Mouse (Mus musculus): ENCODE results near the gene Zfp689. TPM values are rescaled to one million over a fixed set of nuclear protein-coding genes. Genes with fewer than 3 reads are reported as not detected.

Gene Zfp689
- total and polyA plus RNA-seq, 2 experiments from 2014 or later: 9.0 to 11.5 TPM

GRCm38 (mm10) chr7:127476336-127476735 lies 27.4 kb upstream of the Zfp689 start:
- Histone ChIP-seq H3K27ac (ENCODE audit: low read depth, low read length) (no peak overlapping the region), H3K4me3 (ENCODE audit: low read depth, low read length) (no peak overlapping the region), H3K4me1 (ENCODE audit: insufficient read depth) (peaks cover 19% of the 10 kb centered on the region), H3K27me3 (ENCODE audit: insufficient read depth, low read length) (no peaks in the 10 kb centered on the region), H3K9me3 (ENCODE audit: low read length) (no peaks in the 10 kb centered on the region), H3K9ac (no peak overlapping the region), H3K36me3 (ENCODE audit: insufficient read depth) (peaks cover 32% of the 10 kb centered on the region), H3K4me2 (ENCODE audit: low read depth) (no peak overlapping the region)
- WGBS: 95% methylated on average over 11 of the region's 11 CpGs
- no peak for DNase-seq
- TF ChIP-seq CTCF (IDR thresholded peaks at IDR 0.05; ENCODE audit: low read depth): no peak
- ATAC-seq: no peak

- H3K27ac ChIP-seq (ENCODE audit: low read depth, low read length): no peak overlapping the region
Measured at GRCm38 (mm10) chr7:127475186-127475740, 26.3 kb upstream of the Zfp689 start.

GRCm38 (mm10) chr7:127474378-127475070 lies 25.6 kb upstream of the Zfp689 start:
- Histone ChIP-seq H3K36me3 (ENCODE audit: insufficient read depth) (peaks cover 32% of the 10 kb centered on the region), H3K27ac (ENCODE audit: low read depth, low read length) (no peak overlapping the region), H3K4me2 (ENCODE audit: low read depth) (no peak overlapping the region), H3K9ac (no peak overlapping the region), H3K9me3 (ENCODE audit: low read length) (no peaks in the 10 kb centered on the region), H3K4me1 (ENCODE audit: insufficient read depth) (peaks cover 17% of the 10 kb centered on the region), H3K27me3 (ENCODE audit: insufficient read depth, low read length) (no peaks in the 10 kb centered on the region), H3K4me3 (ENCODE audit: low read depth, low read length) (no peak overlapping the region)
- no peak for ATAC-seq
- no peak for TF ChIP-seq CTCF (IDR thresholded peaks at IDR 0.05; ENCODE audit: low read depth)
- DNase-seq: no peak
- 63% methylated on average over 6 of the region's 6 CpGs for WGBS

More at GRCm38 (mm10) chr7:127475186-127475740, 26.3 kb upstream of the Zfp689 start:
- Histone ChIP-seq H3K9ac (no peak overlapping the region), H3K4me3 (ENCODE audit: low read depth, low read length) (no peak overlapping the region), H3K36me3 (ENCODE audit: insufficient read depth) (peaks cover 32% of the 10 kb centered on the region), H3K27me3 (ENCODE audit: insufficient read depth, low read length) (no peaks in the 10 kb centered on the region), H3K4me1 (ENCODE audit: insufficient read depth) (peaks cover 17% of the 10 kb centered on the region), H3K4me2 (ENCODE audit: low read depth) (no peak overlapping the region), H3K9me3 (ENCODE audit: low read length) (no peaks in the 10 kb centered on the region)
- no peak for DNase-seq
- no peak for TF ChIP-seq CTCF (IDR thresholded peaks at IDR 0.05; ENCODE audit: low read depth)
- WGBS: 93% methylated on average over 11 of the region's 11 CpGs
- ATAC-seq: no peak

DNA sequence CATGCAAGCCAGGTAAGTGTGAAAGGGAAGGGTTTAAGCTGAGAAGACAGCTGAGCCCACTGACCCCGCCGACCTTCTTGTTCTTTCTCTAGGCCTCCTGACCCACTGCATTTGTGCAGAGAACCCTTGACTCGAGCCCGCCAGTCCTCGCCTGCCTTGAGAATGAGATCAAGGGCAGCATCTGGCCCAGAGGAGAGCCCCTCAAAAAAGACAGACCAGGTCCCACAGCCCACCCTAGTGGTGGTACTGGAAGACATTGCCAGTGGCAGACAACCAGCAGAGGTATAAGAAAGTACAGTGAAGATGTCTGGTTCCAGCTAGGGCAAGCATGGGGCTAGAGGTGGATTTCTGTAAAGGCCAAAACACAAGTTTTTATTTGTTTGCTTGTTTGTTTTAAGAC lies 24.7 kb upstream of the Zfp689 start:
- DNase-seq (no peak), ATAC-seq (no peak)
- 76% methylated on average over 5 of the region's 5 CpGs for WGBS
- peak; percentile 48 for TF ChIP-seq CTCF (IDR thresholded peaks at IDR 0.05; ENCODE audit: low read depth)
- Histone ChIP-seq H3K4me2 (ENCODE audit: low read depth) (no peak overlapping the region), H3K9ac (no peak overlapping the region), H3K36me3 (ENCODE audit: insufficient read depth) (peaks cover 32% of the 10 kb centered on the region), H3K27ac (ENCODE audit: low read depth, low read length) (no peak overlapping the region), H3K9me3 (ENCODE audit: low read length) (no peaks in the 10 kb centered on the region), H3K4me1 (ENCODE audit: insufficient read depth) (peaks cover 17% of the 10 kb centered on the region), H3K27me3 (ENCODE audit: insufficient read depth, low read length) (no peaks in the 10 kb centered on the region), H3K4me3 (ENCODE audit: low read depth, low read length) (no peak overlapping the region)

DNA sequence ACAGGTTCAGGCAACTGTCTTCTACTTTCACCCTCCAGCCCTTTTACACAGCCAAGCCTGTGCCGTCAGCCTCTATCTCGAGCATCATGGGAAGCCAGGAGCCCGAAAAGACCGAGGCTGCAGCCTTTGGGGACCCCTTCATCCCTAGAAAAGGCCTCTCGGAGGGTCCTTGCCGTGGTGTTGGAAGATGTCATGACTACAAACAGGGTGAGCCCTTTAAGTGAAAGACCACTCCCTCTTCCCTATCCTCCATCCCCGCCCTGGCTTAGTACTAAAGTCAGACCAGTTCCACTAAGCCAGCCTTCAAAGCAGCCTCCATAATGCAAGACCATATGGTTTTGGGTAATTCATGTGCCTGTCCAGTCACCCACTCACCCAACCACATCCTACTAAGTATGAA lies 23.1 kb upstream of the Zfp689 start:
- ATAC-seq (no peak), DNase-seq (peak; percentile 40)
- H3K27me3 ChIP-seq (ENCODE audit: insufficient read depth, low read length): no peaks in the 10 kb centered on the region
- peaks cover 14% of the 10 kb centered on the region for H3K4me1 ChIP-seq (ENCODE audit: insufficient read depth)
- peaks cover 32% of the 10 kb centered on the region for H3K36me3 ChIP-seq (ENCODE audit: insufficient read depth)
- H3K9me3 ChIP-seq (ENCODE audit: low read length): no peaks in the 10 kb centered on the region
- TF ChIP-seq CTCF (IDR thresholded peaks at IDR 0.05; ENCODE audit: low read depth): no peak
- H3K9ac ChIP-seq: peak overlapping the region; percentile 82
- H3K27ac ChIP-seq (ENCODE audit: low read depth, low read length): peak overlapping the region; percentile 97
- peak overlapping the region; percentile 65 for H3K4me3 ChIP-seq (ENCODE audit: low read depth, low read length)
- 2% methylated on average over 7 of the region's 7 CpGs for WGBS
- peak overlapping the region; percentile 67 for H3K4me2 ChIP-seq (ENCODE audit: low read depth)

DNA sequence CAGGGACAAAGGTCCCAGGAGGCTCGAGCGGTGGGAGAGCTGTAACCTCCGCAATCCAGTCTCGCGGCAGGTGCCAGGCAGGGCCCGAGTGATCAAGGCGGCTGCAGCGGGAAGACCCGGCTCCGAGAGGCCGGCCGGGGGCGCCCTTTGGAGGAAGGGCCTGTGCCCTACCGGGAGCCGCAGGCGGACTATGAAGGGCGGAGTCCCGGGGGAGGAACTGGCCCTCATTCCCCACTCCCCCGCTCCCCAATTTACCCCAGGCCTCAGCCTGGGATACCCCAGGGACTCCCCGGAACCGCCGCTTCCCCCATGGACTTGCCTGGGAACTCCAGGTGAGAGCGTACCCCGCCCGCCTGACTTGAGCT lies 22.7 kb upstream of the Zfp689 start:
- DNase-seq: no peak
- 0% methylated on average over 24 of the region's 25 CpGs for WGBS
- no peak; the same call in 1 of the 2 replicates for ATAC-seq

More for the DNA sequence above, 22.7 kb upstream of the Zfp689 start:
- peak overlapping the region; percentile 65 for H3K4me3 ChIP-seq (ENCODE audit: low read depth, low read length)
- peak overlapping the region; percentile 97 for H3K27ac ChIP-seq (ENCODE audit: low read depth, low read length)
- no peaks in the 10 kb centered on the region for H3K9me3 ChIP-seq (ENCODE audit: low read length)
- peaks cover 11% of the 10 kb centered on the region for H3K4me1 ChIP-seq (ENCODE audit: insufficient read depth)
- peak overlapping the region; percentile 67 for H3K4me2 ChIP-seq (ENCODE audit: low read depth)
- H3K27me3 ChIP-seq (ENCODE audit: insufficient read depth, low read length): no peaks in the 10 kb centered on the region
- peaks cover 33% of the 10 kb centered on the region for H3K36me3 ChIP-seq (ENCODE audit: insufficient read depth)
- TF ChIP-seq CTCF (IDR thresholded peaks at IDR 0.05; ENCODE audit: low read depth): no peak
- peak overlapping the region; percentile 82 for H3K9ac ChIP-seq
